Mouse (Mus musculus) embryonic fibroblast, embryonic 13.5 days (primary cell): Measurements from ENCODE around the gene Gpr50.

Experiments
- CTCF ChIP-seq: IDR thresholded peaks from 2 replicates; pipeline ENCODE4 v1.5.1; 2011; ENCODE audit warnings: mild to moderate bottlenecking, control low read depth, low read length, moderate library complexity, borderline replicate concordance; ENCODE audit not compliant: insufficient read depth
- POLR2A ChIP-seq: IDR thresholded peaks from 2 replicates; pipeline ENCODE4 v1.6.1; 2011; ENCODE audit warnings: low read depth, mild to moderate bottlenecking, control low read depth, low read length, moderate library complexity

GRCm38 (mm10) chrX:71670254-71670653, 6.8 kb downstream of the Gpr50 start:
- TF ChIP-seq POLR2A (no peak), CTCF (no peak)
